Mouse (Mus musculus): ENCODE measurements around the gene Zfp536.

Gene Zfp536

GRCm38 (mm10) chr7:37553646-37554045, 219.8 kb downstream of the Zfp536 start:
- no peak for DNase-seq (ENCODE audit: low spot score)

GRCm38 (mm10) chr7:37552384-37552783, 221.1 kb downstream of the Zfp536 start:
- no peak for DNase-seq (ENCODE audit: low spot score)

- DNase-seq (ENCODE audit: low spot score), result no peak
These were observed 224.6 kb downstream of the Zfp536 start for GRCm38 (mm10) chr7:37548805-37549204.

- no peak for DNase-seq (ENCODE audit: low spot score)
These were observed 229.4 kb downstream of the Zfp536 start for GRCm38 (mm10) chr7:37544011-37544410.

GRCm38 (mm10) chr7:37542951-37543350, 230.5 kb downstream of the Zfp536 start:
- DNase-seq (ENCODE audit: low spot score), result no peak

GRCm38 (mm10) chr7:37531166-37531565, 242.3 kb downstream of the Zfp536 start:
- DNase-seq (ENCODE audit: low spot score), result no peak

GRCm38 (mm10) chr7:37528311-37528710, 245.1 kb downstream of the Zfp536 start:
- DNase-seq (ENCODE audit: low spot score), result no peak

GRCm38 (mm10) chr7:37527890-37528289, 245.6 kb downstream of the Zfp536 start:
- no peak for DNase-seq (ENCODE audit: low spot score)

GRCm38 (mm10) chr7:37521407-37521806, 252.0 kb downstream of the Zfp536 start:
- no peak for DNase-seq (ENCODE audit: low spot score)

GRCm38 (mm10) chr7:37510933-37511675, 262.3 kb downstream of the Zfp536 start:
- no peak for DNase-seq (ENCODE audit: low spot score)

- DNase-seq (ENCODE audit: low spot score), result no peak
These were observed 263.7 kb downstream of the Zfp536 start for GRCm38 (mm10) chr7:37509700-37510099.

- no peak for DNase-seq (ENCODE audit: low spot score)
These were observed 267.9 kb downstream of the Zfp536 start for GRCm38 (mm10) chr7:37505548-37505947.

- no peak for DNase-seq (ENCODE audit: low spot score)
These were observed 268.3 kb downstream of the Zfp536 start for GRCm38 (mm10) chr7:37505096-37505495.

- DNase-seq (ENCODE audit: low spot score), result no peak
These were observed 274.6 kb downstream of the Zfp536 start for GRCm38 (mm10) chr7:37498881-37499280.

- no peak for DNase-seq (ENCODE audit: low spot score)
These were observed 276.9 kb downstream of the Zfp536 start for GRCm38 (mm10) chr7:37496491-37496890.

GRCm38 (mm10) chr7:37490312-37490711, 283.1 kb downstream of the Zfp536 start:
- DNase-seq (ENCODE audit: low spot score), result no peak

GRCm38 (mm10) chr7:37484946-37485345, 288.5 kb downstream of the Zfp536 start:
- DNase-seq (ENCODE audit: low spot score), result no peak

- no peak for DNase-seq (ENCODE audit: low spot score)
These were observed 290.9 kb downstream of the Zfp536 start for GRCm38 (mm10) chr7:37482564-37482963.

- DNase-seq (ENCODE audit: low spot score), result no peak
These were observed 292.3 kb downstream of the Zfp536 start for GRCm38 (mm10) chr7:37481165-37481564.

GRCm38 (mm10) chr7:37477309-37477708, 296.1 kb downstream of the Zfp536 start:
- no peak for DNase-seq (ENCODE audit: low spot score)

GRCm38 (mm10) chr7:37475485-37475884, 298.0 kb downstream of the Zfp536 start:
- no peak for DNase-seq (ENCODE audit: low spot score)

- DNase-seq (ENCODE audit: low spot score), result no peak
These were observed 299.2 kb downstream of the Zfp536 start for GRCm38 (mm10) chr7:37474284-37474683.

- no peak for DNase-seq (ENCODE audit: low spot score)
These were observed 299.9 kb downstream of the Zfp536 start for GRCm38 (mm10) chr7:37473311-37474084.
